ENCODE assay signal across 7 mouse cellular contexts in the genomic region with DNA sequence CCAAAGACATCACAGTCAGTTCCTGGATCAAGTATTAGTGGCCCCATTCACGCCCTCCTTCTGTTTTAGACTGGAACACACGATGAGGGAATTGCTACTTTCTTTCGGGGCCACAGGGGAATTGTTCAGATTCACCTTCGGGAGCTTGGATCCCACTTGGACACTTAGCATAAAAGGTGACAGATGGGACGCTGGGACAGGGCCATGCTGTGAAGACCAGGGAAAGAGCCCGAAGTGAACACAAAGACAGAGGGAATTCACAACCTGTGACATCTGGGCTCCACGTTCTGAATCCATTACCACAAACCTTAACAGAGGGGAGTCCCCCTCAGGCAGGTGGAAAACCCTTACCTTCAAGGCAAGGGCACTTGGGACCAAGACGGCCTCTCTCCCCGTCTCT. TPM values are rescaled to one million over a fixed set of nuclear protein-coding genes. Genes with fewer than 3 reads are reported as not detected.
DNase-seq lines count a peak whose midpoint lies in the region; ATAC-seq and TF ChIP-seq lines count a peak whose summit lies in the region.

No protein-coding gene starts in this region.

- no peaks in the 10 kb centered on the region for H3K9me3 ChIP-seq in kidney, embryonic 16.5 days (ENCODE audit: low read length)
- no peaks in the 10 kb centered on the region for H3K9me3 ChIP-seq in embryonic facial prominence, embryonic 11.5 days (replicated peaks; ENCODE audit: control insufficient read depth, low read length)
- no peaks in the 10 kb centered on the region for H3K9me3 ChIP-seq in forebrain, postnatal 0 days (ENCODE audit: low read length)
- H3K9me3 ChIP-seq in midbrain, embryonic 15.5 days = no peaks in the 10 kb centered on the region

- H3K4me2 ChIP-seq in kidney, embryonic 16.5 days (replicated peaks; ENCODE audit: low read depth, low read length) = peak overlapping the region; percentile 54
- peak overlapping the region; percentile 40 for H3K4me2 ChIP-seq in embryonic facial prominence, embryonic 11.5 days (ENCODE audit: low read depth, low read length)
- H3K4me2 ChIP-seq in forebrain, postnatal 0 days (ENCODE audit: low read depth) = peak overlapping the region; percentile 57
- peak overlapping the region; percentile 61 for H3K4me2 ChIP-seq in midbrain, embryonic 15.5 days

- no peak for ATAC-seq in kidney, embryonic 16.5 days (ENCODE audit: low FRiP score, low TSS enrichment)
- no peak for ATAC-seq in embryonic facial prominence, embryonic 11.5 days (replicated peaks; ENCODE audit: insufficient number of reproducible peaks, low FRiP score, low TSS enrichment, low read depth)
- ATAC-seq in forebrain, postnatal 0 days = no peak
- peak; percentile 43 for ATAC-seq in midbrain, embryonic 15.5 days (replicated peaks)

- DNase-seq in kidney, adult 11 months = no peak
- no peak for DNase-seq in embryonic facial prominence, embryonic 11.5 days (ENCODE audit: low spot score)
- no peak for DNase-seq in forebrain, postnatal 0 days
- no peak for DNase-seq in right cerebral cortex, postnatal 36 days (ENCODE audit: low spot score in 2 of 2)
- DNase-seq in thymus, postnatal 36 days = no peak

- no peak for TF ChIP-seq CTCF in forebrain, postnatal 0 days (IDR thresholded peaks at IDR 0.05; ENCODE audit: low read depth)

- H3K9ac ChIP-seq in kidney, embryonic 16.5 days (replicated peaks; ENCODE audit: low read length) = no peak overlapping the region
- peak overlapping the region; percentile 28; the same call in 1 of the 2 replicates for H3K9ac ChIP-seq in embryonic facial prominence, embryonic 11.5 days (replicated peaks; ENCODE audit: low read length)
- H3K9ac ChIP-seq in forebrain, postnatal 0 days = no peak overlapping the region
- peak overlapping the region; percentile 38; the same call in 1 of the 2 replicates for H3K9ac ChIP-seq in midbrain, embryonic 15.5 days

- H3K27me3 ChIP-seq in kidney, embryonic 16.5 days (ENCODE audit: insufficient read depth, low read length) = no peaks in the 10 kb centered on the region
- no peaks in the 10 kb centered on the region for H3K27me3 ChIP-seq in embryonic facial prominence, embryonic 11.5 days (ENCODE audit: control insufficient read depth, insufficient read depth, low read length)
- no peaks in the 10 kb centered on the region for H3K27me3 ChIP-seq in forebrain, postnatal 0 days (ENCODE audit: insufficient read depth, low read length)
- no peaks in the 10 kb centered on the region for H3K27me3 ChIP-seq in midbrain, embryonic 15.5 days (replicated peaks)

- H3K4me3 ChIP-seq in kidney, embryonic 16.5 days (ENCODE audit: low read length) = no peak overlapping the region
- H3K4me3 ChIP-seq in embryonic facial prominence, embryonic 11.5 days (ENCODE audit: low read depth, low read length) = no peak overlapping the region
- H3K4me3 ChIP-seq in forebrain, postnatal 0 days (ENCODE audit: low read depth, low read length) = no peak overlapping the region
- H3K4me3 ChIP-seq in midbrain, embryonic 15.5 days = peak overlapping the region; percentile 31

- H3K36me3 ChIP-seq in kidney, embryonic 16.5 days (ENCODE audit: insufficient read depth, low read length) = peaks cover 7% of the 10 kb centered on the region; the same call in 1 of the 2 replicates
- no peaks in the 10 kb centered on the region; the same call in 1 of the 2 replicates for H3K36me3 ChIP-seq in embryonic facial prominence, embryonic 11.5 days (replicated peaks; ENCODE audit: control insufficient read depth, insufficient read depth, low read depth, low read length)
- no peaks in the 10 kb centered on the region for H3K36me3 ChIP-seq in forebrain, postnatal 0 days (ENCODE audit: insufficient read depth)
- no peaks in the 10 kb centered on the region for H3K36me3 ChIP-seq in midbrain, embryonic 15.5 days (replicated peaks)

- no peak overlapping the region for H3K27ac ChIP-seq in kidney, embryonic 16.5 days (ENCODE audit: low read length)
- peak overlapping the region; percentile 76; the same call in 1 of the 2 replicates for H3K27ac ChIP-seq in embryonic facial prominence, embryonic 11.5 days (replicated peaks; ENCODE audit: low read depth, low read length)
- peak overlapping the region; percentile 78 for H3K27ac ChIP-seq in forebrain, postnatal 0 days (ENCODE audit: low read depth, low read length)
- peak overlapping the region; percentile 82 for H3K27ac ChIP-seq in midbrain, embryonic 15.5 days

- 32% methylated on average over 9 of the region's 9 CpGs for WGBS in kidney, embryonic 16.5 days
- 11% methylated on average over 9 of the region's 9 CpGs for WGBS in embryonic facial prominence, embryonic 11.5 days
- WGBS in forebrain, postnatal 0 days = 9% methylated on average over 9 of the region's 9 CpGs
- WGBS in midbrain, embryonic 15.5 days = 3% methylated on average over 9 of the region's 9 CpGs

- H3K4me1 ChIP-seq in kidney, embryonic 16.5 days (ENCODE audit: insufficient read depth, low read length) = peaks cover 75% of the 10 kb centered on the region
- H3K4me1 ChIP-seq in embryonic facial prominence, embryonic 11.5 days (ENCODE audit: control insufficient read depth, insufficient read depth, low read length) = peaks cover 2% of the 10 kb centered on the region
- peaks cover 30% of the 10 kb centered on the region for H3K4me1 ChIP-seq in forebrain, postnatal 0 days (ENCODE audit: insufficient read depth)
- H3K4me1 ChIP-seq in midbrain, embryonic 15.5 days = peaks cover 66% of the 10 kb centered on the region

RNA-seq across cellular contexts. Expression of a gene that starts 28.5 kb away (rescaled TPM):
- polyA plus RNA-seq in kidney, embryonic 16.5 days (2015; fragmentation: Nextera tagmentation; extraction: Ambion mirVana) = 23.2 and 24.0 TPM in 2 replicates
- 19.5 and 20.7 TPM in 2 replicates for polyA plus RNA-seq in embryonic facial prominence, embryonic 11.5 days (2014; fragmentation: Nextera tagmentation; extraction: Ambion mirVana)
- 12.3 TPM in 2 replicates for total RNA-seq in forebrain, postnatal 0 days (2014; rRNA removed)
- 2.8 and 3.5 TPM in 2 replicates for polyA plus RNA-seq in forebrain, postnatal 0 days (2015; fragmentation: Nextera tagmentation; extraction: Ambion mirVana)
- polyA plus RNA-seq in midbrain, embryonic 15.5 days (2015; fragmentation: Nextera tagmentation; extraction: Ambion mirVana) = 11.7 and 15.8 TPM in 2 replicates

Comparison
In these comparisons a context has a peak if more than half of its experiments do, and no peak if none do; other contexts are left out.
1. H3K9ac ChIP-seq: peak in embryonic facial prominence, embryonic 11.5 days (single experiment) and midbrain, embryonic 15.5 days (single experiment); none in kidney, embryonic 16.5 days (single experiment) and forebrain, postnatal 0 days (single experiment).
2. Peak in every context shown above with its lines, with median percentiles within 50 percentile points of each other: H3K4me2 ChIP-seq.